Mouse (Mus musculus): ENCODE data around the gene Prdm16. TPM values are rescaled to one million over a fixed set of nuclear protein-coding genes. Genes with fewer than 3 reads are reported as not detected.

Prdm16 gene
- polyA plus RNA-seq, 1 experiment from 2014 or later = 22.4 TPM

DNA sequence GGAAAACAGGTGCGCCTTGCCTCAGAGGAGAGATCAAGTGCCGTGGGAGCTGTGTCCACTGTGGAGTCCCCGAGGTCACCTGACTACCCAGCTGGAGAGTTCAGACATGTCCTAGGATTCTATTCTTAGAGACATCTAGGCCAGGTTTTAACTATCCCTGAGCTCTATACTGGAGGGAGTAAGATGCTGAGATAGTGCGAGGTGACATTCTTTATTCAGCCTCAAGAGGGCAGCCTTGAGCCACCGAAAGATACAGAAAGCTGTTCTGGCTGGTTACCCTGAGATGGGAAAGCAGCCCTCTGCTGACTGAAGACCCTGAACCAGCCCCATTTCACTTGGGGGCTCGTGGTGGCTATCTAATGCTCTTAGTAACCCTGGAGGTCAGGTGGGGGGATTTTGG lies 307.8 kb downstream of the Prdm16 start:
- no peaks in the 10 kb centered on the region for H3K36me3 ChIP-seq
- H3K27me3 ChIP-seq = peaks cover 6% of the 10 kb centered on the region; the same call in 1 of the 2 replicates
- no peaks in the 10 kb centered on the region for H3K9me3 ChIP-seq
- 10% methylated on average over 6 of the region's 6 CpGs for WGBS
- H3K4me2 ChIP-seq = no peak overlapping the region
- ATAC-seq (ENCODE audit: borderline replicate concordance, extremely low read depth, low FRiP score, low TSS enrichment) = peak; percentile 13; the same call in 1 of the 2 replicates
- H3K4me1 ChIP-seq = peaks cover 16% of the 10 kb centered on the region; the same call in 1 of the 2 replicates
- H3K27ac ChIP-seq = no peak overlapping the region
- H3K4me3 ChIP-seq = no peak overlapping the region
- H3K9ac ChIP-seq = no peak overlapping the region

- Histone ChIP-seq H3K27ac (no peak overlapping the region), H3K27me3 (peaks cover 6% of the 10 kb centered on the region; the same call in 1 of the 2 replicates), H3K4me2 (no peak overlapping the region), H3K9me3 (no peaks in the 10 kb centered on the region), H3K36me3 (no peaks in the 10 kb centered on the region), H3K4me3 (no peak overlapping the region), H3K9ac (no peak overlapping the region), H3K4me1 (peaks cover 16% of the 10 kb centered on the region; the same call in 1 of the 2 replicates)
- no peak for ATAC-seq (ENCODE audit: borderline replicate concordance, extremely low read depth, low FRiP score, low TSS enrichment)
- WGBS = 16% methylated on average over 20 of the region's 20 CpGs
These were observed 308.2 kb downstream of the Prdm16 start for GRCm38 (mm10) chr4:154328431-154328830.

DNA sequence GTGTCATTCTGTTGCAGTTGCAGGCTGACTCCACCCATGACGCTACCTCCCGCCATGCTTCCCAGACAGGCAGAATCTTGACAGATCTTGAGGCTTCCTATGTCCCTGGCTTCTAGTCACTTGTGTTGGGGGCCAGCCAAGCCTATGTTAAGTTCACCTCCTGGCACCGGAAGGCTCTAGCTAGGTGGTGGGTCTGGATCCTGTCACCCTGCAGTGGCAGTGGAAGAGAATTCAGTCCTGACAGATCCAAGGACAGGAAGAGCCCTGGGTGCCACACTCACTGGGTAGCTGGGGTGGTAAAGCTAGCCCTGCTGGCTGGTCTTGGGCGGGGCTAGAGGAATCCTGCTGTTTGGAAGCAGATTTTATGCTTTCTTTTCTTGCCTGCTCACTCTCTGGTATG lies 311.3 kb downstream of the Prdm16 start:
- WGBS = 58% methylated on average over 4 of the region's 4 CpGs
- H3K27ac ChIP-seq = no peak overlapping the region

GRCm38 (mm10) chr4:154313622-154313967 lies 323.1 kb downstream of the Prdm16 start:
- H3K36me3 ChIP-seq = no peaks in the 10 kb centered on the region
- H3K9ac ChIP-seq = no peak overlapping the region
- no peaks in the 10 kb centered on the region for H3K27me3 ChIP-seq
- ATAC-seq (ENCODE audit: borderline replicate concordance, extremely low read depth, low FRiP score, low TSS enrichment) = no peak
- H3K4me1 ChIP-seq = no peaks in the 10 kb centered on the region
- H3K4me2 ChIP-seq = no peak overlapping the region
- H3K9me3 ChIP-seq = no peaks in the 10 kb centered on the region
- no peak overlapping the region for H3K4me3 ChIP-seq
- H3K27ac ChIP-seq = no peak overlapping the region
- 54% methylated on average over 11 of the region's 11 CpGs for WGBS

More for the DNA sequence above, 311.3 kb downstream of the Prdm16 start:
- H3K27me3 ChIP-seq = peaks cover 6% of the 10 kb centered on the region; the same call in 1 of the 2 replicates
- no peak overlapping the region for H3K9ac ChIP-seq
- H3K9me3 ChIP-seq = no peaks in the 10 kb centered on the region
- ATAC-seq (ENCODE audit: borderline replicate concordance, extremely low read depth, low FRiP score, low TSS enrichment) = no peak
- H3K4me2 ChIP-seq = no peak overlapping the region
- no peak overlapping the region for H3K4me3 ChIP-seq
- H3K36me3 ChIP-seq = no peaks in the 10 kb centered on the region
- no peaks in the 10 kb centered on the region for H3K4me1 ChIP-seq

GRCm38 (mm10) chr4:154312935-154313621 lies 323.6 kb downstream of the Prdm16 start:
- Histone ChIP-seq H3K36me3 (no peaks in the 10 kb centered on the region), H3K4me2 (no peak overlapping the region), H3K27ac (no peak overlapping the region), H3K9me3 (no peaks in the 10 kb centered on the region), H3K4me1 (no peaks in the 10 kb centered on the region), H3K4me3 (no peak overlapping the region), H3K27me3 (no peaks in the 10 kb centered on the region), H3K9ac (no peak overlapping the region)
- 32% methylated on average over 4 of the region's 4 CpGs for WGBS
- ATAC-seq (ENCODE audit: borderline replicate concordance, extremely low read depth, low FRiP score, low TSS enrichment) = no peak

- WGBS = 90% methylated on average over 2 of the region's 2 CpGs
- ATAC-seq (ENCODE audit: borderline replicate concordance, extremely low read depth, low FRiP score, low TSS enrichment) = no peak
- H3K9ac ChIP-seq = no peak overlapping the region
These were observed 324.4 kb downstream of the Prdm16 start for GRCm38 (mm10) chr4:154312143-154312812.

DNA sequence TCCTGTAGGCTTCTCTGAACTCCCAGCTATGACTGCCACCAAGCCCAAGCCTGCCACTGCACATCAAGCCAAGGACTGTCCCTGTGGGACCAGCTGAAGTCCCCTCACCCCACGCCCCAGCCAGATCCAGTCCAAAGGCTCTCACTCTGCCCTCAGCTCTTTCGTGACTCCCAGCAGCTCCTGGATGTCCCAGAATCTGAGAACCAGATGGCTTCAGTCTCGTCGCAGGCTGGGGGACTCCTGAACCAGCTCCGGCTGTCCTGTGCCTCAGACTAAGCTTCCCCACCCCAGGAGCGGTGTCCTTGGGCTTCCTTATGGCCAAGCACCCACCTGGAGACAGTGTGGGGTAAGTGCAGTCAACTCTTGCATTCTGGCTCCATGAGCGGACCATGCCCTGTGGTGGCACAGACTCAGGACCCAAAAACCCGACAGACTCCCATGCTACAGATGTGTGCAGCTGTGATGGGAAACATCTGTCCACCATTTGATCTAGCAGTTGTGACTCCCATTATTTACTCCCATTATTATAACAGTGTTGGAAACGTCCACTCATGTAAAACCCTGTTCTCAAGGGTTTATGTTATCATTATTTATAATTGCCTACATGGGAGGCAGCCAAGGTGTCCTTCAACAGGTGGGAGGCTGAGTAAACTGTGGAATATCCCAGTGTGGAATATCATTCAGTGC lies 326.0 kb downstream of the Prdm16 start:
- H3K36me3 ChIP-seq = no peaks in the 10 kb centered on the region
- H3K9ac ChIP-seq = no peak overlapping the region
- peak overlapping the region; percentile 7; the same call in 1 of the 2 replicates for H3K27ac ChIP-seq
- H3K9me3 ChIP-seq = no peaks in the 10 kb centered on the region
- peak; percentile 67; the same call in 1 of the 2 replicates for ATAC-seq (ENCODE audit: borderline replicate concordance, extremely low read depth, low FRiP score, low TSS enrichment)
- no peak overlapping the region for H3K4me2 ChIP-seq
- no peak overlapping the region for H3K4me3 ChIP-seq
- H3K27me3 ChIP-seq = no peaks in the 10 kb centered on the region
- WGBS = 43% methylated on average over 9 of the region's 9 CpGs
- no peaks in the 10 kb centered on the region for H3K4me1 ChIP-seq

More at GRCm38 (mm10) chr4:154312143-154312812, 324.4 kb downstream of the Prdm16 start:
- H3K27ac ChIP-seq = no peak overlapping the region
- H3K4me3 ChIP-seq = no peak overlapping the region
- H3K9me3 ChIP-seq = no peaks in the 10 kb centered on the region
- no peak overlapping the region for H3K4me2 ChIP-seq
- no peaks in the 10 kb centered on the region for H3K4me1 ChIP-seq
- H3K36me3 ChIP-seq = no peaks in the 10 kb centered on the region
- H3K27me3 ChIP-seq = no peaks in the 10 kb centered on the region

GRCm38 (mm10) chr4:154309131-154309530 lies 327.5 kb downstream of the Prdm16 start:
- 74% methylated on average over 2 of the region's 2 CpGs for WGBS
- H3K4me1 ChIP-seq = no peaks in the 10 kb centered on the region
- H3K27me3 ChIP-seq = no peaks in the 10 kb centered on the region
- no peak overlapping the region for H3K4me2 ChIP-seq
- H3K27ac ChIP-seq = no peak overlapping the region
- H3K9ac ChIP-seq = no peak overlapping the region
- no peak for ATAC-seq (ENCODE audit: borderline replicate concordance, extremely low read depth, low FRiP score, low TSS enrichment)
- H3K9me3 ChIP-seq = no peaks in the 10 kb centered on the region
- no peaks in the 10 kb centered on the region for H3K36me3 ChIP-seq
- no peak overlapping the region for H3K4me3 ChIP-seq

GRCm38 (mm10) chr4:154301466-154301881 lies 335.2 kb downstream of the Prdm16 start, which contains the start of gene Arhgef16:
Arhgef16 (minus strand) TSS chr4:154301676.
- no peaks in the 10 kb centered on the region for H3K36me3 ChIP-seq
- WGBS = 20% methylated on average over 7 of the region's 7 CpGs
- no peak for ATAC-seq (ENCODE audit: borderline replicate concordance, extremely low read depth, low FRiP score, low TSS enrichment)
- peak within 1 kb of the TSS; percentile 82; the same call in 1 of the 2 replicates for H3K4me2 ChIP-seq
- H3K9me3 ChIP-seq = no peaks in the 10 kb centered on the region
- H3K27ac ChIP-seq = no peak within 1 kb of the TSS
- no peak within 1 kb of the TSS; the same call in 1 of the 2 replicates for H3K9ac ChIP-seq
- 0 out of 2 replicates have a peak within 1 kb of the TSS, but pooled peaks have one; percentile 54 for H3K4me3 ChIP-seq
- H3K27me3 ChIP-seq = peaks cover 32% of the 10 kb centered on the region
- peaks cover 13% of the 10 kb centered on the region for H3K4me1 ChIP-seq

GRCm38 (mm10) chr4:154299541-154300271 lies 337.0 kb downstream of the Prdm16 start:
- Histone ChIP-seq H3K9me3 (no peaks in the 10 kb centered on the region), H3K36me3 (no peaks in the 10 kb centered on the region), H3K9ac (peak overlapping the region; percentile 46), H3K4me2 (peak overlapping the region; percentile 82), H3K27ac (peak overlapping the region; percentile 84), H3K4me1 (peaks cover 16% of the 10 kb centered on the region), H3K4me3 (peak overlapping the region; percentile 54), H3K27me3 (peaks cover 32% of the 10 kb centered on the region)
- WGBS = under 1% methylated on average over 65 of the region's 66 CpGs
- peak; percentile 78 for ATAC-seq (ENCODE audit: borderline replicate concordance, extremely low read depth, low FRiP score, low TSS enrichment)

DNA sequence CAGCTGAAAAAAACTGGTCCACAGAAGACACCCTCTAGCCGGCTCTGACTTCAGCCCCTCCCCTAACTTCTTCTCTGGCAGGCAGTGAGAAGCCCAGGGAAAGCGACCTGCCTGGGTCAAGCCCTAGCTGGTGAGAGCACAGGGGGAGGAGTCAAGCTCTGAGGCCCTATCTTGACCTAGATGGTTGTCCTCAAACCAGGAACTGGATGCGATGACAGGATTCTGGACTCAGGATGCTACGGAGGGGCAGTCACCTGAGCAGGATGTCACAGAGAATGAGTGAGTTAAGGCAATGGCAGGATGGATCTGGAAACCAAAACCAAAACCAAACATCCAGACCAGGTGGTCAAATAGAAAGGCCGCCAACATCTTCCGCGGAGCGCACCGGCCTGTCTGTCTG lies 338.9 kb downstream of the Prdm16 start:
- Histone ChIP-seq H3K4me1 (peaks cover 32% of the 10 kb centered on the region), H3K36me3 (no peaks in the 10 kb centered on the region), H3K27me3 (peaks cover 32% of the 10 kb centered on the region), H3K9me3 (no peaks in the 10 kb centered on the region), H3K27ac (no peak overlapping the region), H3K4me3 (no peak overlapping the region), H3K4me2 (peak overlapping the region; percentile 21; the same call in 1 of the 2 replicates), H3K9ac (no peak overlapping the region)
- WGBS = 25% methylated on average over 9 of the region's 9 CpGs
- ATAC-seq (ENCODE audit: borderline replicate concordance, extremely low read depth, low FRiP score, low TSS enrichment) = no peak
